Mouse (Mus musculus): ENCODE results near the gene Col25a1. TPM values are rescaled to one million over a fixed set of nuclear protein-coding genes. Genes with fewer than 3 reads are reported as not detected.

The Col25a1 gene
- polyA plus RNA-seq, 1 experiment: 0.85 TPM

DNA sequence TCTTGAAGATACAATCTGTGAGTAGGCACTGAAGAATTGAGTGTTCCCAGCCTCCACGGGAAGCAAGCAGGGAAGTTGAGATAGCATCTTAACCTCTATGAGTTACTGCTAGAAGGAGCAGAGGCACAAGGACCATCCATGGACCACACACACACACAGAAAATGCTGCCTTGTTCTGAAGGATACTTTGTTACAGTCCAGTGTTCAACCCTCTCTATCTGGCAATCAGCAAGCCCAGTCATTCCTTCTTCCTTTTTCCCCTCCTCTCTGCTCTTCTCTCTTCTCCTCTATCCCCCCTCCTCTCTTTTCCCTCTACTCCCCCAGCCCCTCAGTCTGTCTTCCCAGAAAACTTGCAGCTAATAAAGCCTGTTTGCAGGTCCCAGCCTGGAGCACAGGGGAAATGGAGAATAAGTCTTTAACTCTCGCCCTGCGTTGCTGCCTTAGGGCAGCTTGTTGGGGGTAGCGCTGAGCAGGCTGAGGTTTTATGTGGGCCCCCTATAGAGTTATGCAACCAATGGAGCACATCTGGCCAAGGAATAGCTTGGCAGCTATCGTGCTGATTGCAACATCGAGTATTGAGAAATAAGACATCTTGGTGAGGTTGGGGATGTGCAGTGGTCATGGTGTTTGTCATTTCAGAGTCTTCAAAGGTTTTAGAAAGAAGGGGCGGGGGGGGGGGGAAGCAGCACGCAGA is 235.8 kb downstream of the Col25a1 start:
- no peaks in the 10 kb centered on the region for H3K9me3 ChIP-seq (replicated peaks; ENCODE audit: control insufficient read depth, insufficient read depth, low read length, poor library complexity, severe bottlenecking)
- no peak overlapping the region for H3K27ac ChIP-seq (ENCODE audit: insufficient read depth, low read length)
- no peaks in the 10 kb centered on the region for H3K36me3 ChIP-seq (ENCODE audit: control insufficient read depth, insufficient read depth, low read length, poor library complexity, severe bottlenecking)
- no peaks in the 10 kb centered on the region for H3K27me3 ChIP-seq (ENCODE audit: control insufficient read depth, insufficient read depth, low read length, poor library complexity, severe bottlenecking)
- H3K4me1 ChIP-seq (ENCODE audit: control insufficient read depth, insufficient read depth, low read length): no peaks in the 10 kb centered on the region
- H3K4me3 ChIP-seq (ENCODE audit: low read depth, low read length): no peak overlapping the region
- H3K9ac ChIP-seq (ENCODE audit: low read depth, poor library complexity, severe bottlenecking): no peak overlapping the region
- TF ChIP-seq EP300 (IDR thresholded peaks at IDR 0.05; ENCODE audit: insufficient read depth, low read depth, low read length) (no peak), CTCF (IDR thresholded peaks at IDR 0.05; ENCODE audit: low read depth, low read length) (no peak), POLR2A (IDR thresholded peaks at IDR 0.05; ENCODE audit: insufficient read depth, low read length) (no peak)

DNA sequence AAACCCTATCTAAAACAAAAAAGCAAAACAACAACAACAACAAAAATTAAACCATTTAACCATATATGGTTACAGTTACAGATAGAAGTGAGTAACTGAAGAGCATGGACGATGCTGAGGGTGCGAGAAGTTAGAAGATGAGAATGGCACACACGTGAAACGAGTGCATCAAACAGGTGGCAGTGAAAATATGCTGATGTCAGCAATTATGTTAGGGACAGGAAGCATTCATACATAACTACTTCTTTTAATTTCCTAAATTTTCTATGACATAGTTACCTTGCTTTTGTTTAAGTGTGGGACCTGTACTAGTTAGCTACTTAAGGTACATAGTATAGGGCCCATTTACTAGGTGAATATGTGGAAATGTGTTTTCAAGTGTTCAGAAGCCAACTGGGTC is 237.1 kb downstream of the Col25a1 start:
- TF ChIP-seq POLR2A (IDR thresholded peaks at IDR 0.05; ENCODE audit: insufficient read depth, low read length) (no peak), EP300 (IDR thresholded peaks at IDR 0.05; ENCODE audit: insufficient read depth, low read depth, low read length) (no peak), CTCF (IDR thresholded peaks at IDR 0.05; ENCODE audit: low read depth, low read length) (no peak)
- no peaks in the 10 kb centered on the region for H3K4me1 ChIP-seq (ENCODE audit: control insufficient read depth, insufficient read depth, low read length)
- H3K27me3 ChIP-seq (ENCODE audit: control insufficient read depth, insufficient read depth, low read length, poor library complexity, severe bottlenecking): no peaks in the 10 kb centered on the region
- H3K4me3 ChIP-seq (ENCODE audit: low read depth, low read length): no peak overlapping the region
- no peaks in the 10 kb centered on the region for H3K9me3 ChIP-seq (replicated peaks; ENCODE audit: control insufficient read depth, insufficient read depth, low read length, poor library complexity, severe bottlenecking)
- H3K36me3 ChIP-seq (ENCODE audit: control insufficient read depth, insufficient read depth, low read length, poor library complexity, severe bottlenecking): no peaks in the 10 kb centered on the region
- H3K27ac ChIP-seq (ENCODE audit: insufficient read depth, low read length): no peak overlapping the region
- H3K9ac ChIP-seq (ENCODE audit: low read depth, poor library complexity, severe bottlenecking): no peak overlapping the region

DNA sequence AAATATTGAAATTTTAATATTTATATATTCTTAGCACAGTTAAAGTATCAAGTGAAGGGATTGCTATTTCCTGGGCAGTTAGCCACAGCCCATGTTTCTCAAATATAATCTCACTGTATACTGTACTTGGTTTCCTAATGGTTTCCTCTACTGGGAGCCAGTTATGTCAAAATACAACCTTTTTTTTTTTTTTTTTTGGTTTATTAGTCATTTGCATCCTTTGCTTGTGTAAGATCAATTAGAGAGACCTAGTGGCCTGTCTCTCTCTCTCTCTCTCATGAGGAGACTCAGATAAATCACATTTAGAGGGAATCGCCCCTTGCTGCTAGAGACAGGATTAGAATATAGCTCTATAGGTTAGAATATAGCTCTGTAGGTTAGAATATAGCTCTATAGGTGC is 237.8 kb downstream of the Col25a1 start:
- Histone ChIP-seq H3K27me3 (ENCODE audit: control insufficient read depth, insufficient read depth, low read length, poor library complexity, severe bottlenecking) (no peaks in the 10 kb centered on the region), H3K9ac (ENCODE audit: low read depth, poor library complexity, severe bottlenecking) (no peak overlapping the region), H3K36me3 (ENCODE audit: control insufficient read depth, insufficient read depth, low read length, poor library complexity, severe bottlenecking) (no peaks in the 10 kb centered on the region), H3K4me3 (ENCODE audit: low read depth, low read length) (no peak overlapping the region), H3K27ac (ENCODE audit: insufficient read depth, low read length) (no peak overlapping the region), H3K4me1 (ENCODE audit: control insufficient read depth, insufficient read depth, low read length) (no peaks in the 10 kb centered on the region), H3K9me3 (replicated peaks; ENCODE audit: control insufficient read depth, insufficient read depth, low read length, poor library complexity, severe bottlenecking) (no peaks in the 10 kb centered on the region)
- TF ChIP-seq CTCF (IDR thresholded peaks at IDR 0.05; ENCODE audit: low read depth, low read length) (no peak), EP300 (IDR thresholded peaks at IDR 0.05; ENCODE audit: insufficient read depth, low read depth, low read length) (no peak), POLR2A (IDR thresholded peaks at IDR 0.05; ENCODE audit: insufficient read depth, low read length) (no peak)

DNA sequence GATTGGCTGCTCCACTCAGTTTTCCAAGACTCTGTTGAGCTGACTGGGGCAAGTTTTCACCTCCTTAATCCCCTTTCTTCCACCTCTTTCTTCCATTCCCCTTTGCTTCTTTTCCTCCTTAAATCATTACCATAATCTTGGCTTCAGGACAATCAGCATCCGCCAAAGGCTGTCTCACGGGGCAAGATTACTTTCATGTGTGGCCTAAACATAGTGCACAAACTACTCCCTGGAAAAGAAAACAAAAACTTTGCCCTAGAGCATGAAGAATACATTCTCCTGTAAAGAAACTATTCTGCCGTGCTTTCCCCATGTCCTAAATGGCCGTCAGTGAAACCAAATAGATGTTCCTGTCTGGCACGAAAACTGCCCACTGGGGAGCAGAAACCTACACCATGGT is 238.9 kb downstream of the Col25a1 start:
- no peaks in the 10 kb centered on the region for H3K36me3 ChIP-seq (ENCODE audit: control insufficient read depth, insufficient read depth, low read length, poor library complexity, severe bottlenecking)
- H3K9me3 ChIP-seq (replicated peaks; ENCODE audit: control insufficient read depth, insufficient read depth, low read length, poor library complexity, severe bottlenecking): no peaks in the 10 kb centered on the region
- H3K27me3 ChIP-seq (ENCODE audit: control insufficient read depth, insufficient read depth, low read length, poor library complexity, severe bottlenecking): no peaks in the 10 kb centered on the region
- no peak overlapping the region for H3K9ac ChIP-seq (ENCODE audit: low read depth, poor library complexity, severe bottlenecking)
- TF ChIP-seq POLR2A (IDR thresholded peaks at IDR 0.05; ENCODE audit: insufficient read depth, low read length) (no peak), EP300 (IDR thresholded peaks at IDR 0.05; ENCODE audit: insufficient read depth, low read depth, low read length) (no peak), CTCF (IDR thresholded peaks at IDR 0.05; ENCODE audit: low read depth, low read length) (no peak)
- H3K4me3 ChIP-seq (ENCODE audit: low read depth, low read length): no peak overlapping the region
- H3K4me1 ChIP-seq (ENCODE audit: control insufficient read depth, insufficient read depth, low read length): no peaks in the 10 kb centered on the region
- no peak overlapping the region for H3K27ac ChIP-seq (ENCODE audit: insufficient read depth, low read length)

DNA sequence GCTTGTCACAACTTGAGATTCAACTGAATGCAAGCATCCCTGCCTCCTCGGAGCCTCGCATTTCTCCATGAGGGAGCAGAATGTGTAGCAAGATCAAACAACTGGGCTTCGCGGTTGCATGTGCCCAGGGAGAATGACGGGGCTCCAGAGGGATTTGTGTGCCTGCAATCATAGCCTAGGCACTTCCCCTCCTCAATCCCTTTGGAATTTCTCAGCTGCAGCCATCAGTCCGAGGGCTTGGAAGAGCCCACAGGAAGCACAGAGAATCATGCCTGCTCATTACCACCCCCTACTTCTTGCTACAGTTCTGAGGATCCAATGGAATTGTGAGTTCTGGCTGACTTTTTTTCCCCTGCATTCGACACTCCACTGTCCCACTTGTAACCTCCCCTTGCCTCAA is 241.8 kb downstream of the Col25a1 start:
- Histone ChIP-seq H3K36me3 (ENCODE audit: control insufficient read depth, insufficient read depth, low read length, poor library complexity, severe bottlenecking) (no peaks in the 10 kb centered on the region), H3K4me3 (ENCODE audit: low read depth, low read length) (no peak overlapping the region)

DNA sequence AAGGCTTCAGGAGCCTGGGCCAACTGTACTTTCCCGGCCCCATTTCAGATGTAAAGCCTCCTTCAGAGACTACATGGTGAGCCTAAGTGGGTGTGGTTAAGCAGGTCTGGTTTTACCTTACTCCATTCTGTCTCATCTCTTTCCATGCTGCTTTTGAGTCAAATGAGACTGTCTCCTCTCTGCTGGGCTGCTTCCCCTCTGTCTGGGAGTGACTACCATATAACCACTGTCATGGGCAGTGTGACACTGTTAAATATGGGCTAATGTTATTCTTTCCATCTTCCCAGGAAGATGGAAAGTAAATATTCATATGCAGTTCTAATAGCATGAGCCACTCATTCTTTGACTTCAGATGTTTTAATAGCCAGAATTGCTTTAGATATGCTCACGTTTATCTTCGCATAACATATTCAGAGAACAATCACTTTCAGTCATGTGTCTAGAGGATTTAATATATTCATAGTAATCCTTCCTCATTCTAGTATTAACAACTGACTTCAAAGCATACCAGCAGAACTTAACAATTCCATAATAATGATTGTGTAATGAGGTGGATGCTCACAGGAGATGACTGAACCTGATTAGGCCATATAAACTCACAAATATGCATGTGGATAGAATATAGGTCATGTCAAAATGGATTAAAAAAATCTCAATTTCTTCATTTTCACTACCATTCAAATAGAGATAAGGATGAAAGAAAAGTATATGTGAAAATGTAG is 243.5 kb downstream of the Col25a1 start:
- no peak for TF ChIP-seq POLR2A (IDR thresholded peaks at IDR 0.05; ENCODE audit: insufficient read depth, low read length)
- no peak for TF ChIP-seq CTCF (IDR thresholded peaks at IDR 0.05; ENCODE audit: low read depth, low read length)
- no peak for TF ChIP-seq EP300 (IDR thresholded peaks at IDR 0.05; ENCODE audit: insufficient read depth, low read depth, low read length)
- H3K27ac ChIP-seq (ENCODE audit: insufficient read depth, low read length): no peak overlapping the region
- no peaks in the 10 kb centered on the region for H3K9me3 ChIP-seq (replicated peaks; ENCODE audit: control insufficient read depth, insufficient read depth, low read length, poor library complexity, severe bottlenecking)
- no peak overlapping the region for H3K9ac ChIP-seq (ENCODE audit: low read depth, poor library complexity, severe bottlenecking)
- no peaks in the 10 kb centered on the region for H3K27me3 ChIP-seq (ENCODE audit: control insufficient read depth, insufficient read depth, low read length, poor library complexity, severe bottlenecking)
- H3K4me1 ChIP-seq (ENCODE audit: control insufficient read depth, insufficient read depth, low read length): no peaks in the 10 kb centered on the region
- no peak overlapping the region for H3K4me3 ChIP-seq (ENCODE audit: low read depth, low read length)
- H3K36me3 ChIP-seq (ENCODE audit: control insufficient read depth, insufficient read depth, low read length, poor library complexity, severe bottlenecking): no peaks in the 10 kb centered on the region

More for the DNA sequence above, 241.8 kb downstream of the Col25a1 start:
- no peaks in the 10 kb centered on the region for H3K4me1 ChIP-seq (ENCODE audit: control insufficient read depth, insufficient read depth, low read length)
- no peak overlapping the region for H3K9ac ChIP-seq (ENCODE audit: low read depth, poor library complexity, severe bottlenecking)
- H3K27me3 ChIP-seq (ENCODE audit: control insufficient read depth, insufficient read depth, low read length, poor library complexity, severe bottlenecking): no peaks in the 10 kb centered on the region
- TF ChIP-seq POLR2A (IDR thresholded peaks at IDR 0.05; ENCODE audit: insufficient read depth, low read length) (no peak), EP300 (IDR thresholded peaks at IDR 0.05; ENCODE audit: insufficient read depth, low read depth, low read length) (no peak)
- H3K27ac ChIP-seq (ENCODE audit: insufficient read depth, low read length): no peak overlapping the region
- no peaks in the 10 kb centered on the region for H3K9me3 ChIP-seq (replicated peaks; ENCODE audit: control insufficient read depth, insufficient read depth, low read length, poor library complexity, severe bottlenecking)

Measured in ES-Bruce4 (cell line).